ENCODE assay signal across 8 mouse cellular contexts in the genomic region with DNA sequence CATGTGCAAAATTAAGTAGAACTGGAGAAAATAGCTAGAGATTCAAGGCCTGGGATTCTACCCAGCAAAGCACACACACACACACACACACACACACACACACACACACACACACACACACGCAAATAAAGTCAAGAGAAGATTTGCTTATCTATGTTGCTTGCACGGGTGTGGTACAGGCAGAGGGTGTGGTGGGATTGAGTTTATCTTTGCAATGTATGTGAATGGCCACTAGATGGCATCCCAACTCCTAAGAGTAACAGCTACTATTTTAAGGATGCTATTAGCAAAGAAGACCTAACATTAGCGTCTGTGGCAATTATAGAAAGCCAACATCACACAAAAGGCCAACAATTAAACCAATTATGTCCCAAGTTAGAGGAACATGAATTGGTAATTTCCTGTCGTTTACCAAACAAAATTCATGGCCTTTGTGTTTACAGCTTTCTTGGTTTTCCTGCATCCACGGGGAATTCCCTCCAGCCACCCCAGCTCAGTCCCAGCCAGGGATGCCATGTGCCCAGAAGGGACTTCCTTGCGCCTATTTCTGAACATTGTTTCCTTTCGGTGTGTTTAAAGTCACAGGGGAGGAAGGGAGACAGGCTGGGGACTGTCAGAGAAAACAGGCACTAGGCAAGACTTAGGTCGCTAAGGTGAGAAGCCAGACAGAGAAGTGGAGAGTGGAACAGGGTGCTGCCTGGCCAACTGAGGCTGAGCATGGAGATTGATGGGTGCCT. TPM values are rescaled to one million over a fixed set of nuclear protein-coding genes. Genes with fewer than 3 reads are reported as not detected.
DNase-seq lines count a peak whose midpoint lies in the region; ATAC-seq and TF ChIP-seq lines count a peak whose summit lies in the region.

No protein-coding gene starts in this region.

- H3K4me2 ChIP-seq in forebrain, embryonic 15.5 days (replicated peaks), result no peak overlapping the region
- H3K4me2 ChIP-seq in forebrain, embryonic 11.5 days (ENCODE audit: low read depth, low read length, severe bottlenecking), result no peak overlapping the region
- no peak overlapping the region for H3K4me2 ChIP-seq in intestine, embryonic 16.5 days (ENCODE audit: low read depth, low read length)

- no peaks in the 10 kb centered on the region for H3K9me3 ChIP-seq in forebrain, embryonic 15.5 days
- H3K9me3 ChIP-seq in forebrain, embryonic 11.5 days (ENCODE audit: control insufficient read depth, low read length), result no peaks in the 10 kb centered on the region
- no peaks in the 10 kb centered on the region for H3K9me3 ChIP-seq in intestine, embryonic 16.5 days (ENCODE audit: control insufficient read depth, low read length)

- H3K4me1 ChIP-seq in forebrain, embryonic 15.5 days, result peaks cover 6% of the 10 kb centered on the region; the same call in 1 of the 2 replicates
- H3K4me1 ChIP-seq in forebrain, embryonic 11.5 days (replicated peaks; ENCODE audit: control insufficient read depth, insufficient read depth, low read length), result no peaks in the 10 kb centered on the region
- no peaks in the 10 kb centered on the region for H3K4me1 ChIP-seq in thymus, adult 2 months (replicated peaks; ENCODE audit: control insufficient read depth, insufficient read depth, low read length)
- H3K4me1 ChIP-seq in intestine, embryonic 16.5 days (ENCODE audit: control insufficient read depth, insufficient read depth, low read length), result no peaks in the 10 kb centered on the region

- H3K27me3 ChIP-seq in forebrain, embryonic 15.5 days, result no peaks in the 10 kb centered on the region
- H3K27me3 ChIP-seq in forebrain, embryonic 11.5 days (ENCODE audit: control insufficient read depth, insufficient read depth, low read length), result no peaks in the 10 kb centered on the region
- H3K27me3 ChIP-seq in thymus, adult 2 months (ENCODE audit: control insufficient read depth, insufficient read depth, low read length), result no peaks in the 10 kb centered on the region
- 0 out of 2 replicates have a peak, but pooled peaks cover 4% of the 10 kb centered on the region for H3K27me3 ChIP-seq in intestine, embryonic 16.5 days (replicated peaks; ENCODE audit: control insufficient read depth, insufficient read depth, low read length)

- TF ChIP-seq CTCF in thymus, adult 2 months (IDR thresholded peaks at IDR 0.05; ENCODE audit: borderline replicate concordance, control insufficient read depth, extremely low read depth, insufficient read depth, low read length, poor library complexity), result no peak

- 31% methylated on average over 8 of the region's 8 CpGs for WGBS in forebrain, embryonic 15.5 days
- WGBS in forebrain, embryonic 11.5 days, result 38% methylated on average over 8 of the region's 8 CpGs
- 45% methylated on average over 8 of the region's 8 CpGs for WGBS in thymus, adult 2 months
- WGBS in intestine, embryonic 16.5 days, result 32% methylated on average over 8 of the region's 8 CpGs

- H3K36me3 ChIP-seq in forebrain, embryonic 15.5 days, result no peaks in the 10 kb centered on the region
- no peaks in the 10 kb centered on the region for H3K36me3 ChIP-seq in forebrain, embryonic 11.5 days (ENCODE audit: control insufficient read depth, insufficient read depth, low read length)
- H3K36me3 ChIP-seq in thymus, adult 2 months (ENCODE audit: control insufficient read depth, insufficient read depth, low read length), result peaks cover 45% of the 10 kb centered on the region
- no peaks in the 10 kb centered on the region for H3K36me3 ChIP-seq in intestine, embryonic 16.5 days (ENCODE audit: control insufficient read depth, insufficient read depth, low read length)

- no peak for DNase-seq in forebrain, embryonic 11.5 days (ENCODE audit: low spot score)
- peak; percentile 34 for DNase-seq in thymus, adult 2 months
- no peak for DNase-seq in thymus, postnatal 36 days
- DNase-seq in embryo, embryonic 11 days, result peak; percentile 74
- DNase-seq in lung, postnatal 10 days, result peak; percentile 66
- peak; percentile 35 for DNase-seq in thymus, postnatal 25 days

- H3K27ac ChIP-seq in forebrain, embryonic 15.5 days (replicated peaks), result peak overlapping the region; percentile 9; the same call in 1 of the 2 replicates
- no peak overlapping the region for H3K27ac ChIP-seq in forebrain, embryonic 11.5 days (ENCODE audit: low read depth, low read length)
- H3K27ac ChIP-seq in thymus, adult 2 months (ENCODE audit: control insufficient read depth, insufficient read depth, low read length), result no peak overlapping the region
- H3K27ac ChIP-seq in intestine, embryonic 16.5 days (ENCODE audit: low read length), result no peak overlapping the region

- no peak overlapping the region for H3K4me3 ChIP-seq in forebrain, embryonic 15.5 days
- H3K4me3 ChIP-seq in forebrain, embryonic 11.5 days (ENCODE audit: low read depth, low read length), result no peak overlapping the region
- H3K4me3 ChIP-seq in thymus, adult 2 months (ENCODE audit: control insufficient read depth, insufficient read depth, low read length), result no peak overlapping the region
- no peak overlapping the region for H3K4me3 ChIP-seq in intestine, embryonic 16.5 days (ENCODE audit: low read length)

- no peak for TF ChIP-seq POLR2A in thymus, adult 2 months (IDR thresholded peaks at IDR 0.05; ENCODE audit: control insufficient read depth, extremely low read depth, insufficient read depth, low read length, poor library complexity)

- peak; percentile 68; the same call in 1 of the 2 replicates for ATAC-seq in forebrain, embryonic 15.5 days (replicated peaks)
- no peak for ATAC-seq in forebrain, embryonic 11.5 days (replicated peaks; ENCODE audit: low FRiP score)
- peak; percentile 38; the same call in 1 of the 2 replicates for ATAC-seq in intestine, embryonic 16.5 days

- no peak overlapping the region for H3K9ac ChIP-seq in forebrain, embryonic 15.5 days (replicated peaks)
- no peak overlapping the region for H3K9ac ChIP-seq in forebrain, embryonic 11.5 days (ENCODE audit: low read length)
- H3K9ac ChIP-seq in intestine, embryonic 16.5 days (ENCODE audit: low read depth, low read length), result no peak overlapping the region

RNA-seq across cellular contexts. Expression of gene Pik3r6, which starts 17.4 kb away (rescaled TPM):
- polyA plus RNA-seq in forebrain, embryonic 15.5 days (2015; fragmentation: Nextera tagmentation; extraction: Ambion mirVana), result 1.4 and 2.3 TPM in 2 replicates
- 1.6 and 1.9 TPM in 2 replicates for polyA plus RNA-seq in forebrain, embryonic 11.5 days (2014; fragmentation: Nextera tagmentation; extraction: Ambion mirVana)
- 2.5 and 3.7 TPM in 2 replicates for polyA plus RNA-seq in thymus, adult 2 months (2012; rRNA removed)
- polyA plus RNA-seq in intestine, embryonic 16.5 days (2015; fragmentation: Nextera tagmentation; extraction: Ambion mirVana), result 2.4 and 2.5 TPM in 2 replicates

RNA-seq across cellular contexts. Expression of gene Pik3r5, which starts 53.5 kb away (rescaled TPM):
- polyA plus RNA-seq in forebrain, embryonic 15.5 days (2015; fragmentation: Nextera tagmentation; extraction: Ambion mirVana), result 0.11 and 0.20 TPM in 2 replicates
- 0.81 and 1.2 TPM in 2 replicates for polyA plus RNA-seq in forebrain, embryonic 11.5 days (2014; fragmentation: Nextera tagmentation; extraction: Ambion mirVana)
- 105 and 108 TPM in 2 replicates for polyA plus RNA-seq in thymus, adult 2 months (2012; rRNA removed)
- 0.54 and 0.65 TPM in 2 replicates for polyA plus RNA-seq in intestine, embryonic 16.5 days (2015; fragmentation: Nextera tagmentation; extraction: Ambion mirVana)

Comparison
In these comparisons a context has a peak if more than half of its experiments do, and no peak if none do; other contexts are left out.
1. DNase-seq: peak in thymus, adult 2 months (single experiment), embryo, embryonic 11 days (single experiment), lung, postnatal 10 days (single experiment) and thymus, postnatal 25 days (single experiment); none in forebrain, embryonic 11.5 days (single experiment) and thymus, postnatal 36 days (0 of 2).
2. RNA of gene Pik3r5, which starts 53.5 kb away (polyA plus RNA-seq): 105 to 108 TPM in thymus, adult 2 months; 0.81 to 1.2 TPM in forebrain, embryonic 11.5 days, 0.54 to 0.65 TPM in intestine, embryonic 16.5 days and 0.11 to 0.20 TPM in forebrain, embryonic 15.5 days; every median in the first group is over 10 times any median in the second.